Mouse (Mus musculus) liver, embryonic 14.5 days (tissue): ENCODE measurements at regions not wholly inside any gene's neighbourhood (a gene's known extent, or its start where the extent isn't known, plus 50 kb on each side); places are given as distances from the start of the nearest gene placed in this dataset.

Experiments used
- ATAC-seq: fragments of 200-750 bp; cut with Nextera tagmentation; 2 replicates; pipeline ENCODE4 v1.8.0; 2017; ENCODE audit warnings: moderate number of reproducible peaks, mild to moderate bottlenecking, moderate library complexity; ENCODE audit not compliant: insufficient read depth
- DNase-seq, 3 experiments: peaks; one replicate each; pipeline ENCODE4 v3.0.0-alpha.2; 2012 to 2013; ENCODE audit warnings: low read depth in 3 of 3, low spot score in 3 of 3
- H3K27ac ChIP-seq: fragments of 300-500 bp; sonication (generic); 2 replicates; pipeline ENCODE4 v1.5.1; 2014; ENCODE audit warnings: moderate library complexity, mild to moderate bottlenecking, control low read depth, inconsistent platforms
- H3K27me3 ChIP-seq: fragments of 300-500 bp; sonication (generic); 2 replicates; pipeline ENCODE4 v1.6.1; 2014; ENCODE audit warnings: mild to moderate bottlenecking, low read length, moderate library complexity; ENCODE audit not compliant: control insufficient read depth, insufficient read depth
- H3K36me3 ChIP-seq: fragments of 300-500 bp; sonication (generic); replicated peaks from 2 replicates; pipeline ENCODE4 v1.6.1; 2014; ENCODE audit warnings: low read depth; ENCODE audit not compliant: control insufficient read depth, insufficient read depth
- H3K4me1 ChIP-seq, 2 experiments: fragments of 200-500 bp in 1 of 2; fragments of 300-500 bp in 1 of 2; sonication (generic) in 1 of 2; replicated peaks; 2 replicates each; pipeline ENCODE4 v1.6.1; 2012 to 2014; ENCODE audit warnings: antibody characterized with exemption in 1 of 2, inconsistent platforms in 1 of 2, low read length in 1 of 2; ENCODE audit not compliant: control insufficient read depth in 2 of 2, insufficient read depth in 2 of 2
- H3K4me2 ChIP-seq: fragments of 300-500 bp; sonication (generic); 2 replicates; pipeline ENCODE4 v1.6.1; 2014; ENCODE audit warnings: low read depth, mild to moderate bottlenecking, control low read depth, moderate library complexity
- H3K4me3 ChIP-seq, 2 experiments: fragments of 200-500 bp in 1 of 2; fragments of 300-500 bp in 1 of 2; sonication (generic) in 1 of 2; 2 replicates each; pipeline ENCODE4 v1.5.1; 2012 to 2014; ENCODE audit warnings: low read depth in 2 of 2, low read length in 2 of 2, mild to moderate bottlenecking in 2 of 2, control low read depth in 1 of 2, inconsistent platforms in 1 of 2, moderate library complexity in 1 of 2; ENCODE audit not compliant: insufficient read depth in 1 of 2
- H3K9ac ChIP-seq: fragments of 300-500 bp; sonication (generic); replicated peaks from 2 replicates; pipeline ENCODE4 v1.6.1; 2014; ENCODE audit warnings: mild to moderate bottlenecking, control low read depth, moderate library complexity
- H3K9me3 ChIP-seq: fragments of 300-500 bp; sonication (generic); 2 replicates; pipeline ENCODE4 v1.6.1; 2016; ENCODE audit warnings: low read length, mixed read lengths; ENCODE audit not compliant: control insufficient read depth
- CTCF ChIP-seq: IDR thresholded peaks from 2 replicates; pipeline ENCODE4 v1.5.1; 2016; ENCODE audit warnings: antibody characterized with exemption, low read depth, control low read depth
- EP300 ChIP-seq: IDR thresholded peaks from 2 replicates; pipeline ENCODE4 v1.6.1; 2016; ENCODE audit warnings: antibody characterized with exemption, low read depth
- WGBS: fragments of 180-500 bp; shearing (Covaris S2); extraction: QIAGEN DNeasy Blood & Tissue Kit; methylation state at CpG from one replicate; pipeline ENCODE4 v1.1.7; 2014; ENCODE audit not compliant: insufficient replicate concordance; 5-methylcytosine and 5-hydroxymethylcytosine counted together

DNA sequence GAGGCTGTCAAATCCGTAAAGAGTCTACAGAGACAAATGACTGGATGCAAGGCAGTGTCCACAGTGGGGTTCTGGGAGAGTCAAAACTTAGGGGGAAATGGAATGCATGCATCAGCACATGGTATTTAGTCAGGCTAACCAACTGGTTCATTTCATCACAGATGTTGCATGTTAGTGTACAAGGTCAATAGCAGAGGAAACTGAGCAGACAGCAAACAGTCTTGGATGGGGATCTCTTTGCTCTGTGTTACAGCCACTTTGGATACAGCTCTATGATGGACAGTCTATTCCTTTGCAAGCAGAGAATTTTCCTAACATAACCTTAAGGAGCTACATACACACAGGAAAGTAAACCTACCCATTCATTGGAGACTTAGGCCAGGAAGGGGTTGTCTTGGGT is 151.9 kb upstream of the Tmc3 start:
- Histone ChIP-seq H3K4me3 (no peak overlapping the region), H3K9me3 (no peaks in the 10 kb centered on the region), H3K27me3 (no peaks in the 10 kb centered on the region), H3K27ac (no peak overlapping the region), H3K9ac (no peak overlapping the region), H3K36me3 (no peaks in the 10 kb centered on the region), H3K4me1 (no peaks in the 10 kb centered on the region), H3K4me2 (no peak overlapping the region)
- DNase-seq (no peak), ATAC-seq (no peak)
- TF ChIP-seq EP300 (no peak), CTCF (no peak)
- 67% methylated on average over 1 of the region's 1 CpGs for WGBS

DNA sequence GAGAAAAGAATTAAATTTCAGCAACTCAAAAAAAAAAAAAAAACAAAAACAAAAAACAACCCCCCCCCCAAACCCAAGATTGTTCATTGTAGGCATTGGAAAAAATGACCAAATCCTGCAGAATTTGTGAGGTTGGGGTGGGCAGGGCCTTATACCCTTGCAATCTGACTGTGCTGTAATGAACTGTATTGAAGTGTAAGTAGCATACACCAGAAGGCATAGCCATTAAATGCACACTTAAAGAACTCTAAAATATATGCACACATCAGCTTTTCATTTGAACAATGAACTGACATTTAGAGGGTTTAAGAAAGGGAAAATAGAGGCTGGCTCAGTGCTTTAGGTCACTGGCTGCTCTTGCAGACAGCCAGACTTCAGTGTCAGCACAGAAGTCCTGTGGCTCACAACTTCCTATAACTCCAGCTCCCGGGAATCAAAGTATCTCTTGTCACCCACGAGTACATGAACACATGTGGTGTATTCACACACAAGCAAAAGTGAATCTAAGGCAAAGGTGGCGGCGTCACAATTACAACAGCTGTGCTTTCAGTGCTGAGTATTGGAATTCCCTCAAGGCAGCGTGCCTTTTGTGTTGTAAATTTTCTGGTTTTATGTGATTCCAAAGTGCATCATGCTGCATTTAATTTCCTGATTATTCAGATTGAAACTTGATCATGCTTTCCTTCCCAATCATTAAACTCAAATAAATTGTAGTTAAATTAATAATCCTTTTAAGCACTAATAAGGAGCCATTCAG is 150.6 kb upstream of the Tmc3 start:
- ATAC-seq = no peak
- no peak for TF ChIP-seq CTCF
- no peak for TF ChIP-seq EP300
- H3K36me3 ChIP-seq = no peaks in the 10 kb centered on the region
- no peak overlapping the region for H3K4me2 ChIP-seq
- DNase-seq = no peak
- no peaks in the 10 kb centered on the region for H3K9me3 ChIP-seq
- no peak overlapping the region for H3K27ac ChIP-seq
- 53% methylated on average over 5 of the region's 5 CpGs for WGBS
- H3K4me3 ChIP-seq = no peak overlapping the region
- H3K27me3 ChIP-seq = no peaks in the 10 kb centered on the region
- no peaks in the 10 kb centered on the region for H3K4me1 ChIP-seq
- no peak overlapping the region for H3K9ac ChIP-seq

DNA sequence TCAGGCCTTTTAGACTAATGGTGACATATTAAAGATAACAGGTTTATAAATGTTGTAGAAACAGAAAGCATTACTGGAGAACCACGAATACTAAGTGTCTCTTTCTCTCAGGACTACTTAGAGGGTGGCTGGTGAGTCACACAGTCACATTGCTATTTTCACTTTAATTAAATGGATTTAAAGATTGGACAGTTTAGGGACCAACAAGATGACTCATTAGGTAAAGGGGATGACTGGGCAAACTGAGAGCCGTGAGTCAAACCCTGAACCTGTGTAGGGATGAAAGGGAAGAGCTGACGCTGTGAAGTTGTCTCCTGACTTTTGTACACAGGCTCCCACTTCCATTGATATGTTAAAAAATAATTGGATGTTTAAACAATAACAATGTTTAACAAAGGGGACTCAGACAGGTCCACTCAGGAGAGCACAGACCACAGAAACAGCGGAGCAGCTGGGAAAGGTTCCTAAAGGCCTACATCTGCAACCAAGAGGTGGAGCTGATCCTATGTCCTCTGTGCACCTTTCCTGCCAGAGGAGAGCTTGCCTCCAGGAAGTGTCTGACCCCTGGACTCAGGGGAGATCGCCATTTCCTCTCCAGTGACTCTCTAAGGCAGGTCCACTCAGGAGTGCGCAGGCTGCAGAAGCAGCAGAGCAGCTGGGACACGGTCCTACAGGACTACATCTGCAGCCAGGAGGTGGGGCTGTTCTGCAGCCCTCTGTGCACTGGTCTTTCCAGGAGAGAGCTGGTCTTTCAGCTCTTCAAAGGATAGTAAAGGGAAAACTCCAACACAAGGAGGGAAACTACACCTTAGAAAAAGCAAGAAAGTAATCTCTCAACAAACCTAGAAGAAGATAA is 146.0 kb upstream of the Tmc3 start:
- WGBS = 43% methylated on average over 7 of the region's 7 CpGs
- Histone ChIP-seq H3K9me3 (no peaks in the 10 kb centered on the region), H3K9ac (no peak overlapping the region), H3K4me1 (no peaks in the 10 kb centered on the region), H3K27me3 (no peaks in the 10 kb centered on the region), H3K4me2 (no peak overlapping the region), H3K4me3 (no peak overlapping the region), H3K36me3 (no peaks in the 10 kb centered on the region), H3K27ac (no peak overlapping the region)
- no peak for DNase-seq
- ATAC-seq = no peak
- TF ChIP-seq CTCF (peak; percentile 36), EP300 (no peak)

DNA sequence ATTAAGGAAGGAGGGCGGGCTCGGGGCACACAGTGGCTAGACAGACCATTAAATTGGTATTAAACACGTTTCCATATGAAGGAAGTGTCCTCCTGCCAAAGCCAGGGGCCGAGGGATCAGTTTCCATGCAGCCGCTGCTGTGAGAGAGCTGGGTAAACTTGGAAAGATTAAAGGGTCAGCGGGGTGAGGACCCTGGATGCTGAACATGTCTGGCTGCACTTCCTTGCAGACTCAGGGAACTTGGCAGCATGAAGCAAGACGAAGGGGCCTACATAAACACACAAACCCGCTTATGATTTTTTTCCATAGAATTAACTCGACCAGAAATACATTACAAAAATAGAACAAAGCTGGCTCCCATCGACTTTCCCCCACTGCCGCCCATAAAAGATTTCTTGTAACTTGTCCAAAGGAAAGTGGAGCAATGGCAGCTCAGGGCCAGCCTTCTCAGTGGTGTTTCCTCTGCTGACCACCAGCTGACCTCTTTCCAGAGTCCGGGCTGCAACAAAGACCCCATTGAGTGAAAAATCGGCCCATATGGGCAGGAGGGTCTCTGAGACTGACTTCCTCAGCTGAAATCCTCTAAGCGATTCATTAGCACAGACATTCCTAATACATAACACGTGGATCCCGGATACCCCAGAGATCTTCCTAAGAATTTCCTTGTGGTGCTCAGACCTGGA is 141.0 kb upstream of the Tmc3 start:
- Histone ChIP-seq H3K27ac (no peak overlapping the region), H3K4me1 (no peaks in the 10 kb centered on the region; a peak in 1 of 4 replicates), H3K36me3 (no peaks in the 10 kb centered on the region), H3K27me3 (no peaks in the 10 kb centered on the region), H3K4me3 (no peak overlapping the region), H3K9ac (no peak overlapping the region), H3K9me3 (no peaks in the 10 kb centered on the region), H3K4me2 (no peak overlapping the region)
- ATAC-seq = no peak
- 51% methylated on average over 16 of the region's 16 CpGs for WGBS
- no peak for DNase-seq
- no peak for TF ChIP-seq EP300

DNA sequence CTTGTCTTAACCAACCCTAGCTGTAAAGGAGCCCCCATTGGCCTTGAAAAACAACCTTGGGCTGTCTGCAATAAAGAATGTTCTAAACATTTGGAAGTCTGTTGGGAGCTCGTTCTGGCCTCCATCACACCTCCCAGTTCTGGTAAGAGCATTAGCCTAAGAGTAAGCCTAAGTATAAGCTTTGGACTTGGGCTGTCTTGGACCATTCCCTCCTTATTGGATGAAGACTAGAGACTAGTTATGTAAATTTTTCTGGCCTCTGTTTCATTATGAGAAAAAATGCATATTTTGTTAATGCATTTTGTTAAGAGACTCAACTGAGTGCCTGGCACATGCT is 140.5 kb upstream of the Tmc3 start:
- no peak for ATAC-seq

More for the DNA sequence above, 140.5 kb upstream of the Tmc3 start:
- Histone ChIP-seq H3K9ac (no peak overlapping the region), H3K9me3 (no peaks in the 10 kb centered on the region), H3K27me3 (no peaks in the 10 kb centered on the region), H3K36me3 (no peaks in the 10 kb centered on the region), H3K27ac (no peak overlapping the region), H3K4me1 (no peaks in the 10 kb centered on the region; a peak in 1 of 4 replicates), H3K4me2 (no peak overlapping the region), H3K4me3 (no peak overlapping the region)
- 33% methylated on average over 1 of the region's 1 CpGs for WGBS
- DNase-seq = no peak
- TF ChIP-seq EP300 = no peak
- TF ChIP-seq CTCF = no peak
